In genomic region chr8:106617196-106617595, GRCm38 (mm10) we compare ENCODE assay signal across 19 mouse cellular contexts. TPM values are rescaled to one million over a fixed set of nuclear protein-coding genes. Genes with fewer than 3 reads are reported as not detected.
DNase-seq lines count a peak whose midpoint lies in the region; ATAC-seq lines count a peak whose summit lies in the region.
"Had no signal": no experiment of that assay in that cellular context is flagged by ENCODE, and none has a peak within 500 bp of the region (broad histone marks: within the 10 kb centered on the region; RNA-seq: fewer than 3 reads in every experiment).

No protein-coding gene starts in this region.

- peaks cover 48% of the 10 kb centered on the region for H3K4me1 ChIP-seq in lung, embryonic 15.5 days
- H3K4me1 ChIP-seq in embryonic facial prominence, embryonic 13.5 days, result peaks cover 33% of the 10 kb centered on the region
- H3K4me1 ChIP-seq in stomach, embryonic 14.5 days (ENCODE audit: control insufficient read depth, insufficient read depth, low read length), result peaks cover 13% of the 10 kb centered on the region
- H3K4me1 ChIP-seq: forebrain, embryonic 15.5 days; neural tube, embryonic 15.5 days had no signal

- no peaks in the 10 kb centered on the region for H3K36me3 ChIP-seq in lung, embryonic 15.5 days
- no peaks in the 10 kb centered on the region for H3K36me3 ChIP-seq in embryonic facial prominence, embryonic 13.5 days
- H3K36me3 ChIP-seq in stomach, embryonic 14.5 days (ENCODE audit: control insufficient read depth, insufficient read depth, low read length), result no peaks in the 10 kb centered on the region
- H3K36me3 ChIP-seq: forebrain, embryonic 15.5 days; heart, embryonic 10.5 days; liver, embryonic 15.5 days; midbrain, embryonic 13.5 days; neural tube, embryonic 15.5 days had no signal

- no peaks in the 10 kb centered on the region for H3K9me3 ChIP-seq in lung, embryonic 15.5 days
- no peaks in the 10 kb centered on the region for H3K9me3 ChIP-seq in embryonic facial prominence, embryonic 13.5 days
- H3K9me3 ChIP-seq in stomach, embryonic 14.5 days (ENCODE audit: control insufficient read depth, low read depth, low read length), result no peaks in the 10 kb centered on the region
- H3K9me3 ChIP-seq: forebrain, embryonic 15.5 days; heart, embryonic 10.5 days; liver, embryonic 15.5 days; midbrain, embryonic 13.5 days; neural tube, embryonic 15.5 days had no signal

- no peaks in the 10 kb centered on the region for H3K27me3 ChIP-seq in lung, embryonic 15.5 days
- H3K27me3 ChIP-seq in embryonic facial prominence, embryonic 13.5 days, result no peaks in the 10 kb centered on the region
- no peaks in the 10 kb centered on the region for H3K27me3 ChIP-seq in stomach, embryonic 14.5 days (ENCODE audit: control insufficient read depth, insufficient read depth, low read length)
- H3K27me3 ChIP-seq: forebrain, embryonic 15.5 days; liver, embryonic 15.5 days; neural tube, embryonic 15.5 days had no signal

- H3K9ac ChIP-seq in lung, embryonic 15.5 days, result no peak overlapping the region
- H3K9ac ChIP-seq in embryonic facial prominence, embryonic 13.5 days, result no peak overlapping the region
- H3K9ac ChIP-seq in stomach, embryonic 14.5 days (replicated peaks; ENCODE audit: low read depth, low read length), result no peak overlapping the region
- H3K9ac ChIP-seq: forebrain, embryonic 15.5 days; liver, embryonic 15.5 days; midbrain, embryonic 13.5 days; neural tube, embryonic 15.5 days had no signal

- H3K27ac ChIP-seq in lung, embryonic 15.5 days, result peak overlapping the region; percentile 59
- peak overlapping the region; percentile 51 for H3K27ac ChIP-seq in embryonic facial prominence, embryonic 13.5 days
- peak overlapping the region; percentile 35 for H3K27ac ChIP-seq in stomach, embryonic 14.5 days (ENCODE audit: low read length)
- H3K27ac ChIP-seq: forebrain, embryonic 15.5 days; heart, embryonic 10.5 days; liver, embryonic 15.5 days; midbrain, embryonic 13.5 days; neural tube, embryonic 15.5 days had no signal

- no peak for ATAC-seq in lung, embryonic 15.5 days (ENCODE audit: borderline replicate concordance, extremely low read depth, low FRiP score, low TSS enrichment)
- ATAC-seq in embryonic facial prominence, embryonic 13.5 days (ENCODE audit: insufficient number of reproducible peaks, insufficient read depth, low FRiP score, low TSS enrichment, low read depth), result no peak
- no peak for ATAC-seq in stomach, embryonic 14.5 days (ENCODE audit: insufficient number of reproducible peaks, insufficient read depth, low FRiP score, low read depth)
- ATAC-seq: forebrain, embryonic 15.5 days; midbrain, embryonic 13.5 days had no signal

- 31% methylated on average over 6 of the region's 6 CpGs for WGBS in lung, embryonic 15.5 days
- WGBS in embryonic facial prominence, embryonic 13.5 days, result 17% methylated on average over 6 of the region's 6 CpGs
- 45% methylated on average over 6 of the region's 6 CpGs for WGBS in stomach, embryonic 14.5 days

- no peak overlapping the region for H3K4me3 ChIP-seq in lung, embryonic 15.5 days
- H3K4me3 ChIP-seq in embryonic facial prominence, embryonic 13.5 days, result no peak overlapping the region
- H3K4me3 ChIP-seq in stomach, embryonic 14.5 days (ENCODE audit: low read depth, low read length), result no peak overlapping the region
- H3K4me3 ChIP-seq: forebrain, embryonic 15.5 days; heart, embryonic 10.5 days; liver, embryonic 15.5 days; midbrain, embryonic 13.5 days; myocyte; neural tube, embryonic 15.5 days had no signal

- no peak for DNase-seq in lung, postnatal 14 days
- DNase-seq in ES-CJ7 (ENCODE audit: low read depth, low spot score), result peak; percentile 64
- no peak for DNase-seq in adrenal gland, postnatal 10 days
- DNase-seq in retina, postnatal 1 day, result no peak
- DNase-seq: cerebellum, adult 18-20 months; heart, postnatal 10 days; kidney, postnatal 10 days; right cerebral cortex, postnatal 14 days; thymus, postnatal 36 days had no signal

- no peak overlapping the region for H3K4me2 ChIP-seq in lung, embryonic 15.5 days
- H3K4me2 ChIP-seq in embryonic facial prominence, embryonic 13.5 days, result no peak overlapping the region
- no peak overlapping the region for H3K4me2 ChIP-seq in stomach, embryonic 14.5 days (replicated peaks; ENCODE audit: low read depth, low read length)
- H3K4me2 ChIP-seq: forebrain, embryonic 15.5 days; liver, embryonic 15.5 days; midbrain, embryonic 13.5 days; neural tube, embryonic 15.5 days had no signal

RNA-seq across cellular contexts. Expression of gene Cdh1, which starts 14.0 kb away (rescaled TPM):
- polyA plus RNA-seq in lung, embryonic 15.5 days (2015; fragmentation: Nextera tagmentation; extraction: Ambion mirVana), result 106 and 117 TPM in 2 replicates
- 37.9 and 44.5 TPM in 2 replicates for polyA plus RNA-seq in embryonic facial prominence, embryonic 13.5 days (2015; fragmentation: Nextera tagmentation; extraction: Ambion mirVana)
- polyA plus RNA-seq in stomach, embryonic 14.5 days (2014; fragmentation: Nextera tagmentation; extraction: Ambion mirVana), result 131 and 155 TPM in 2 replicates
- total RNA-seq in adrenal gland, postnatal 10 days (2021), result 1 to 10 TPM; 4.1 to 8.1 TPM
- total RNA-seq: MEL had no signal

RNA-seq across cellular contexts. Expression of gene Gm10073, which starts 43.9 kb away (rescaled TPM):
- 8.3 and 9.0 TPM in 2 replicates for polyA plus RNA-seq in lung, embryonic 15.5 days (2015; fragmentation: Nextera tagmentation; extraction: Ambion mirVana)
- polyA plus RNA-seq in embryonic facial prominence, embryonic 13.5 days (2015; fragmentation: Nextera tagmentation; extraction: Ambion mirVana), result 9.8 and 34.6 TPM in 2 replicates
- polyA plus RNA-seq in stomach, embryonic 14.5 days (2014; fragmentation: Nextera tagmentation; extraction: Ambion mirVana), result 10.0 and 14.0 TPM in 2 replicates
- total RNA-seq in adrenal gland, postnatal 10 days (2021), result 100 to 1,000 TPM; 131 to 143 TPM
